Mouse (Mus musculus): ENCODE results near the gene Eprs.

Gene Eprs

GRCm38 (mm10) chr1:185363526-185364182 lies 810 bp downstream of the Eprs start:
- DNase-seq = peak; percentile 71

GRCm38 (mm10) chr1:185364183-185364540 lies 1.3 kb downstream of the Eprs start:
- no peak for DNase-seq

GRCm38 (mm10) chr1:185367383-185367782 lies 4.5 kb downstream of the Eprs start:
- DNase-seq = no peak

- DNase-seq = peak; percentile 24
Observed at GRCm38 (mm10) chr1:185369979-185370378, 7.1 kb downstream of the Eprs start.

GRCm38 (mm10) chr1:185376390-185376789 lies 13.5 kb downstream of the Eprs start:
- no peak for DNase-seq

GRCm38 (mm10) chr1:185377429-185377828 lies 14.6 kb downstream of the Eprs start:
- DNase-seq = no peak

- no peak for DNase-seq
Observed at GRCm38 (mm10) chr1:185401615-185402014, 38.8 kb downstream of the Eprs start.

- DNase-seq = peak; percentile 38
Observed at GRCm38 (mm10) chr1:185404021-185404420, 41.2 kb downstream of the Eprs start.

GRCm38 (mm10) chr1:185405921-185406320 lies 43.1 kb downstream of the Eprs start:
- no peak for DNase-seq

- DNase-seq = no peak
Observed at GRCm38 (mm10) chr1:185409831-185410230, 47.0 kb downstream of the Eprs start.

GRCm38 (mm10) chr1:185418011-185418410 lies 55.2 kb downstream of the Eprs start:
- DNase-seq = no peak

- DNase-seq = no peak
Observed at GRCm38 (mm10) chr1:185419805-185420204, 57.0 kb downstream of the Eprs start.

GRCm38 (mm10) chr1:185420776-185421175 lies 57.9 kb downstream of the Eprs start:
- DNase-seq = no peak

- no peak for DNase-seq
Observed at GRCm38 (mm10) chr1:185426583-185426982, 63.7 kb downstream of the Eprs start.

- no peak for DNase-seq
Observed at GRCm38 (mm10) chr1:185430488-185430887, 67.6 kb downstream of the Eprs start.

- DNase-seq = no peak
Observed at GRCm38 (mm10) chr1:185431245-185431997, 68.6 kb downstream of the Eprs start.

- DNase-seq = no peak
Observed at GRCm38 (mm10) chr1:185431998-185432317, 69.1 kb downstream of the Eprs start.

GRCm38 (mm10) chr1:185433112-185433511 lies 70.3 kb downstream of the Eprs start:
- DNase-seq = no peak

- DNase-seq = no peak
Observed at GRCm38 (mm10) chr1:185438841-185439580, 76.2 kb downstream of the Eprs start.

- DNase-seq = no peak
Observed at GRCm38 (mm10) chr1:185441703-185442472, 79.0 kb downstream of the Eprs start.

- DNase-seq = no peak
Observed at GRCm38 (mm10) chr1:185448936-185449335, 86.1 kb downstream of the Eprs start.

GRCm38 (mm10) chr1:185449727-185450126 lies 86.9 kb downstream of the Eprs start:
- no peak for DNase-seq

GRCm38 (mm10) chr1:185451077-185451476 lies 88.2 kb downstream of the Eprs start:
- DNase-seq = no peak

Data from kidney, postnatal 14 days (tissue).